Mouse (Mus musculus) liver, embryonic 15.5 days (tissue): ENCODE measurements around the gene Opa3. TPM values are rescaled to one million over a fixed set of nuclear protein-coding genes. Genes with fewer than 3 reads are reported as not detected.

ENCODE experiments used
- ATAC-seq: fragments of 200-750 bp; cut with Nextera tagmentation; 2 replicates; pipeline ENCODE4 v1.8.0; 2017; ENCODE audit warnings: moderate number of reproducible peaks, mild to moderate bottlenecking, moderate library complexity; ENCODE audit not compliant: insufficient read depth
- H3K27ac ChIP-seq: fragments of 300-500 bp; sonication (generic); replicated peaks from 2 replicates; pipeline ENCODE4 v1.5.1; 2015; ENCODE audit warnings: mild to moderate bottlenecking, inconsistent platforms
- H3K27me3 ChIP-seq: fragments of 300-500 bp; sonication (generic); 2 replicates; pipeline ENCODE4 v1.6.1; 2015; ENCODE audit warnings: mild to moderate bottlenecking, inconsistent platforms
- H3K36me3 ChIP-seq: fragments of 300-500 bp; sonication (generic); replicated peaks from 2 replicates; pipeline ENCODE4 v1.6.1; 2015; ENCODE audit warnings: moderate library complexity, mild to moderate bottlenecking, inconsistent platforms
- H3K4me1 ChIP-seq: fragments of 300-500 bp; sonication (generic); replicated peaks from 2 replicates; pipeline ENCODE4 v1.6.1; 2015; ENCODE audit warnings: inconsistent platforms
- H3K4me2 ChIP-seq: fragments of 300-500 bp; sonication (generic); 2 replicates; pipeline ENCODE4 v1.6.1; 2015; ENCODE audit warnings: moderate library complexity, mild to moderate bottlenecking, inconsistent platforms
- H3K4me3 ChIP-seq: fragments of 300-500 bp; sonication (generic); replicated peaks from 2 replicates; pipeline ENCODE4 v1.5.1; 2015; ENCODE audit warnings: mild to moderate bottlenecking, inconsistent platforms
- H3K9ac ChIP-seq: fragments of 300-500 bp; sonication (generic); 2 replicates; pipeline ENCODE4 v1.6.1; 2015; ENCODE audit warnings: moderate library complexity, mild to moderate bottlenecking, inconsistent platforms
- H3K9me3 ChIP-seq: fragments of 300-500 bp; sonication (generic); replicated peaks from 2 replicates; pipeline ENCODE4 v1.6.1; 2016; ENCODE audit warnings: inconsistent platforms
- WGBS: fragments of 180-500 bp; shearing (Covaris S2); methylation state at CpG from one replicate; pipeline ENCODE4 v1.1.7; 2015; ENCODE audit warnings: mixed read lengths; ENCODE audit not compliant: insufficient replicate concordance; 5-methylcytosine and 5-hydroxymethylcytosine counted together
- polyA plus RNA-seq: library from polyadenylated mRNA; unstranded; fragments of >200 nt; fragmentation: Nextera tagmentation; extraction: Ambion mirVana; gene quantifications from 2 replicates; pipeline ENCODE4 v1.2.1, GENCODE M21; 2015

The Opa3 gene
- polyA plus RNA-seq, 1 experiment from 2014 or later, result 15.3 TPM

- 0 out of 2 replicates have a peak overlapping the region, but pooled peaks have one; percentile 39 for H3K4me3 ChIP-seq
- no peaks in the 10 kb centered on the region for H3K27me3 ChIP-seq
- no peaks in the 10 kb centered on the region for H3K9me3 ChIP-seq
- peaks cover 44% of the 10 kb centered on the region for H3K36me3 ChIP-seq
- H3K27ac ChIP-seq, result peak overlapping the region; percentile 87
- H3K4me2 ChIP-seq, result peak overlapping the region; percentile 75
- H3K4me1 ChIP-seq, result peaks cover 82% of the 10 kb centered on the region
- ATAC-seq, result no peak
- H3K9ac ChIP-seq, result peak overlapping the region; percentile 47; the same call in 1 of the 2 replicates
- WGBS, result 39% methylated on average over 10 of the region's 10 CpGs
Observed at GRCm38 (mm10) chr7:19267051-19267450, 38.9 kb downstream of the Opa3 start.

GRCm38 (mm10) chr7:19268993-19269681 lies 41.0 kb downstream of the Opa3 start:
- no peaks in the 10 kb centered on the region for H3K9me3 ChIP-seq
- no peak for ATAC-seq
- WGBS, result 27% methylated on average over 10 of the region's 10 CpGs
- H3K9ac ChIP-seq, result peak overlapping the region; percentile 84
- H3K27me3 ChIP-seq, result no peaks in the 10 kb centered on the region
- peaks cover 23% of the 10 kb centered on the region for H3K36me3 ChIP-seq
- peaks cover 88% of the 10 kb centered on the region for H3K4me1 ChIP-seq
- peak overlapping the region; percentile 99 for H3K4me2 ChIP-seq
- H3K27ac ChIP-seq, result peak overlapping the region; percentile 98
- peak overlapping the region; percentile 85 for H3K4me3 ChIP-seq

- ATAC-seq, result 0 out of 2 replicates have a peak, but pooled peaks have one; percentile 13
- H3K27me3 ChIP-seq, result no peaks in the 10 kb centered on the region
- H3K27ac ChIP-seq, result peak overlapping the region; percentile 98
- peaks cover 16% of the 10 kb centered on the region for H3K36me3 ChIP-seq
- no peaks in the 10 kb centered on the region for H3K9me3 ChIP-seq
- WGBS, result 2% methylated on average over 19 of the region's 19 CpGs
- peak overlapping the region; percentile 85 for H3K4me3 ChIP-seq
- peaks cover 81% of the 10 kb centered on the region for H3K4me1 ChIP-seq
- peak overlapping the region; percentile 84 for H3K9ac ChIP-seq
- H3K4me2 ChIP-seq, result peak overlapping the region; percentile 99
Observed at GRCm38 (mm10) chr7:19269721-19270441, 41.7 kb downstream of the Opa3 start.

GRCm38 (mm10) chr7:19270509-19271237 lies 42.5 kb downstream of the Opa3 start:
- H3K4me3 ChIP-seq, result peak overlapping the region; percentile 85
- peaks cover 13% of the 10 kb centered on the region for H3K36me3 ChIP-seq
- H3K4me2 ChIP-seq, result peak overlapping the region; percentile 99
- peaks cover 73% of the 10 kb centered on the region for H3K4me1 ChIP-seq
- 0% methylated on average over 20 of the region's 21 CpGs for WGBS
- peak overlapping the region; percentile 98 for H3K27ac ChIP-seq
- peak overlapping the region; percentile 84 for H3K9ac ChIP-seq
- no peak for ATAC-seq
- H3K27me3 ChIP-seq, result no peaks in the 10 kb centered on the region
- no peaks in the 10 kb centered on the region for H3K9me3 ChIP-seq

GRCm38 (mm10) chr7:19271238-19272172 lies 43.4 kb downstream of the Opa3 start, which contains the start of gene Vasp:
TSS of gene Vasp (minus strand) at chr7:19271817.
- Histone ChIP-seq H3K9me3 (no peaks in the 10 kb centered on the region), H3K27me3 (0 out of 2 replicates have a peak, but pooled peaks cover under 1% of the 10 kb centered on the region), H3K27ac (peak within 1 kb of the TSS; percentile 98), H3K4me2 (peak within 1 kb of the TSS; percentile 99), H3K4me3 (peak within 1 kb of the TSS; percentile 85), H3K4me1 (peaks cover 65% of the 10 kb centered on the region), H3K36me3 (peaks cover 13% of the 10 kb centered on the region), H3K9ac (peak within 1 kb of the TSS; percentile 84)
- WGBS, result under 1% methylated on average over 59 of the region's 62 CpGs
- peak; percentile 76 for ATAC-seq

- Histone ChIP-seq H3K27me3 (peaks cover 8% of the 10 kb centered on the region), H3K4me1 (peaks cover 57% of the 10 kb centered on the region), H3K9me3 (no peaks in the 10 kb centered on the region), H3K4me2 (peak overlapping the region; percentile 99), H3K27ac (peak overlapping the region; percentile 98), H3K4me3 (peak overlapping the region; percentile 85), H3K9ac (peak overlapping the region; percentile 84), H3K36me3 (peaks cover 11% of the 10 kb centered on the region)
- ATAC-seq, result peak; percentile 51
- under 1% methylated on average over 36 of the region's 36 CpGs for WGBS
Observed at GRCm38 (mm10) chr7:19272173-19272764, 44.1 kb downstream of the Opa3 start.

GRCm38 (mm10) chr7:19276253-19276652 lies 48.1 kb downstream of the Opa3 start:
- H3K4me3 ChIP-seq, result no peak overlapping the region
- H3K36me3 ChIP-seq, result no peaks in the 10 kb centered on the region
- no peak overlapping the region for H3K27ac ChIP-seq
- H3K9me3 ChIP-seq, result no peaks in the 10 kb centered on the region
- H3K4me2 ChIP-seq, result no peak overlapping the region
- peaks cover 27% of the 10 kb centered on the region for H3K4me1 ChIP-seq
- H3K9ac ChIP-seq, result no peak overlapping the region
- ATAC-seq, result no peak
- WGBS, result 32% methylated on average over 4 of the region's 4 CpGs
- H3K27me3 ChIP-seq, result peaks cover 48% of the 10 kb centered on the region

GRCm38 (mm10) chr7:19279052-19279451 lies 50.9 kb downstream of the Opa3 start:
- Histone ChIP-seq H3K4me2 (peak overlapping the region; percentile 28; the same call in 1 of the 2 replicates), H3K36me3 (no peaks in the 10 kb centered on the region), H3K4me3 (0 out of 2 replicates have a peak overlapping the region, but pooled peaks have one; percentile 9), H3K9ac (no peak overlapping the region), H3K27me3 (peaks cover 75% of the 10 kb centered on the region), H3K27ac (no peak overlapping the region), H3K4me1 (peaks cover 31% of the 10 kb centered on the region), H3K9me3 (no peaks in the 10 kb centered on the region)
- WGBS, result 6% methylated on average over 34 of the region's 34 CpGs
- ATAC-seq, result no peak

- peaks cover 31% of the 10 kb centered on the region for H3K4me1 ChIP-seq
- no peak for ATAC-seq
- H3K36me3 ChIP-seq, result no peaks in the 10 kb centered on the region
- H3K27me3 ChIP-seq, result peaks cover 81% of the 10 kb centered on the region
- H3K9ac ChIP-seq, result no peak within 1 kb of the TSS
- peak within 1 kb of the TSS; percentile 28 for H3K4me2 ChIP-seq
- no peak within 1 kb of the TSS for H3K27ac ChIP-seq
- H3K9me3 ChIP-seq, result no peaks in the 10 kb centered on the region
- 0 out of 2 replicates have a peak within 1 kb of the TSS, but pooled peaks have one; percentile 9 for H3K4me3 ChIP-seq
- 1% methylated on average over 46 of the region's 46 CpGs for WGBS
Observed at GRCm38 (mm10) chr7:19279581-19280114, 51.5 kb downstream of the Opa3 start, which contains the start of gene Ppm1n. TSS of gene Ppm1n (minus strand) at chr7:19280064.
